Mouse (Mus musculus) spleen, postnatal 10 days (tissue): Measurements from ENCODE around the gene Tbc1d9b.
A peak's percentile ranks its signal among the peaks of the same experiment; 100 is the strongest.
"Not testable (repeated sequence)": the region's sequence is repeated elsewhere in the genome, so short reads cannot be mapped to it uniquely, and the experiment has no call there.

Source experiments
- DNase-seq, 2 experiments: peaks; one replicate each; pipeline ENCODE4 v3.0.0; 2021 to 2022; ENCODE audit warnings: low spot score in 2 of 2

Gene Tbc1d9b

GRCm38 (mm10) chr11:50130811-50131766 lies at the start of gene Tbc1d9b:
Tbc1d9b (plus strand) TSS chr11:50131396.
- DNase-seq, result peak; percentile 93 to 94

- DNase-seq, result no peak
These were observed 45.0 kb upstream of the Tbc1d9b start for GRCm38 (mm10) chr11:50086211-50086610.

GRCm38 (mm10) chr11:50089840-50090239 lies 41.4 kb upstream of the Tbc1d9b start:
- DNase-seq, result no peak

GRCm38 (mm10) chr11:50090982-50091675 lies 40.1 kb upstream of the Tbc1d9b start:
- no peak for DNase-seq

GRCm38 (mm10) chr11:50091681-50092080 lies 39.5 kb upstream of the Tbc1d9b start:
- no peak for DNase-seq

GRCm38 (mm10) chr11:50095661-50096060 lies 35.5 kb upstream of the Tbc1d9b start:
- DNase-seq, result no peak

- no peak for DNase-seq
These were observed 34.1 kb upstream of the Tbc1d9b start for GRCm38 (mm10) chr11:50097091-50097490.

- DNase-seq, result no peak
These were observed 32.2 kb upstream of the Tbc1d9b start for GRCm38 (mm10) chr11:50098961-50099481.

- no peak for DNase-seq
These were observed 31.5 kb upstream of the Tbc1d9b start for GRCm38 (mm10) chr11:50099692-50100091.

GRCm38 (mm10) chr11:50100548-50101307 lies 30.5 kb upstream of the Tbc1d9b start:
- no peak for DNase-seq

GRCm38 (mm10) chr11:50101962-50102361 lies 29.2 kb upstream of the Tbc1d9b start:
- DNase-seq, result not testable (repeated sequence)

- no peak for DNase-seq
These were observed 27.2 kb upstream of the Tbc1d9b start for GRCm38 (mm10) chr11:50104016-50104415.

GRCm38 (mm10) chr11:50105237-50105636 lies 26.0 kb upstream of the Tbc1d9b start:
- no peak for DNase-seq

GRCm38 (mm10) chr11:50106024-50106423 lies 25.2 kb upstream of the Tbc1d9b start:
- DNase-seq, result no peak

GRCm38 (mm10) chr11:50108823-50109244 lies 22.4 kb upstream of the Tbc1d9b start:
- DNase-seq, result no peak

- DNase-seq, result peak; percentile 83 to 89
These were observed 16.9 kb upstream of the Tbc1d9b start for GRCm38 (mm10) chr11:50114329-50114728.

- DNase-seq, result no peak
These were observed 8.5 kb upstream of the Tbc1d9b start for GRCm38 (mm10) chr11:50122631-50123081.

- no peak for DNase-seq
These were observed 3.4 kb upstream of the Tbc1d9b start for GRCm38 (mm10) chr11:50127781-50128180.

- DNase-seq, result no peak
These were observed 605 bp downstream of the Tbc1d9b start for GRCm38 (mm10) chr11:50131801-50132201.

- peak in 1 of 2 experiments; percentile 41 for DNase-seq
These were observed 1.1 kb downstream of the Tbc1d9b start for GRCm38 (mm10) chr11:50132265-50132664.

- no peak for DNase-seq
These were observed 3.1 kb downstream of the Tbc1d9b start for GRCm38 (mm10) chr11:50134136-50134859.
